Mouse (Mus musculus): ENCODE data around the gene Nptn.

Nptn gene

DNA sequence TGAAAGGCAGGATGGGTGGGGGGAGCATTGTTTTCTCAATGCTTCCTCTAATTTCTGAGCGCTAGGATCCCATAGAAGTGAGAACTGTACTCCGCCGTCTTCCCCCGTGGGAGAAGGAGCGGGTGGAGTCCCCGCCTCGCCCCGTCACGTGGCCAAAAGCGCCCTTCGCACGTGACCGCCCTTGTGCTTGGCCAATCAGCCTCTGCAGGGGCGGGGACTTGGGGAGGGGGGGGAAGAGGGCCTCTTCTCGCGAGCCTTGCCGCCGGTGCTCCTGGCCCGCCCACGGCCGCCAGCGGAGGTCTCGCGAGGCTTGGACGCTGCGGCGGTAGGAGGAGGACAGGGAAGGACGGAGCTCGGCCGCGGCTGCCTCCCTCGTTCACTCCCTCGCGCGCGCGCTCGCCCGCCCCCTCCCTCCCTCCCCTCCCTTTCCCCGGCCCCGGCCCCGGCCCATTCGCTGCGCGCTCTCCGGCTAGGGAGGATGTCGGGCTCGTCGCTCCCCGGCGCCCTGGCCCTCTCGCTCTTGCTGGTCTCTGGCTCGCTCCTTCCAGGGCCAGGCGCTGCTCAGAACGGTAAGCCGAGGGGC, at the start of gene Nptn:
Gene Nptn, plus strand, starts transcription at position 283 of the 583 bp plus-strand sequence.
- DNase-seq: peak; percentile 98

- no peak for DNase-seq
Measured at GRCm38 (mm10) chr9:58533322-58533721, 48.7 kb upstream of the Nptn start.

GRCm38 (mm10) chr9:58534766-58535165, 47.3 kb upstream of the Nptn start:
- peak; percentile 52 to 71 for DNase-seq

DNA sequence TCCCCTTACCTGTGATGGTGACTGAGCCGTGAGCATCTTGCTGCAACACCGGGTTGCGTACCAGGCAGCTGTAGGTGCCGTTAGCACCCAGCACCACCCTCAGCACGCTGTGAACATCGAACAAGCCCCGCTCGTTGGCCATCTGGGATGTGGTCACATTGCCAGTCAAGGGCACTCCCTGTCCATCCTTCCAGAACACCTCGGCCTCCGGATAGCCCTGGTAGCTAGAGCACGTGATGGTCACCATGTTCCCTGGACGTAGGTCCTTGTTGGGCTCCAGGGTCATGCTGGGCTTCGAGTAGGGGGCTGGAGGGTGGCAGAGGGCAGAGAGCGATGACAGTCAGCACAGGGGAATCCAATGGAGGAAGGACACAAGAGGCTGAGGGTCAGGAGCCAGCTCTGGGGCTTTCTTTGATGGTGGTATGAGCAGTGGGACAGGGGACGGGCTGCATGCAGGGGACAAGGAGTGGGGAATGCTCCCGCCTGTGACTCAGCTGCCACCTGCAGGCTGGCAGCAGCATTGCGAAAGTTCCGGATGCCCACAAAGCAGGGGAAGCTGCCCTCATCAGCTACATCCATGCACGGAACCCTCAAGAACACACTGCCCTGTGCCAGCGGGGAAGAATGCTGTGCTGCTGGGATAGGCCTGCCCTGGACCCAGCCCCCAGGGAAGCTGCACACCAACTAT, 46.4 kb upstream of the Nptn start:
- DNase-seq: peak in 1 of 2 experiments; percentile 41

DNA sequence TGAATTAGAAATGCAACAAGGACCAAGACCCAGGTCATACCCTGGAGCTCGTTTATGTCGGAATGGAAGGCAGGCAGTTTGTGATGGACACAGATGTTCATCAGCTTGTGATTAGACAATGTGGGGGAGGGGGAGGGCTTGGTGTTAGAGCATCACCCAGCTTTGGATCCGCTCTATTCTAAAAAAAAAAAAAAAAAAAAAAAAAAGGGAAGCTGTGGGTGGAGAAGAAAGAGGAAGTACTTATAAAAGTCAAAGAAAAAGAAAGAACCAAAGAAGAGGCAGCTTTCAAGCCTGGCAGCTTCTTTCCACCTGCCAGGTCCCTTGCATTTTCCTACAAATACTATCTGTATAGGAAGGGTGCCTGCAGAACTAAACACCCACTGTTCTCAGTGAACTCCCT, 44.3 kb upstream of the Nptn start:
- DNase-seq: no peak

GRCm38 (mm10) chr9:58539886-58540285, 42.2 kb upstream of the Nptn start:
- DNase-seq: peak; percentile 41 to 71

GRCm38 (mm10) chr9:58541895-58542338, 40.1 kb upstream of the Nptn start:
- peak; percentile 82 to 90 for DNase-seq

GRCm38 (mm10) chr9:58544879-58545324, 37.1 kb upstream of the Nptn start:
- DNase-seq: no peak

GRCm38 (mm10) chr9:58545428-58545827, 36.6 kb upstream of the Nptn start:
- DNase-seq: no peak

DNA sequence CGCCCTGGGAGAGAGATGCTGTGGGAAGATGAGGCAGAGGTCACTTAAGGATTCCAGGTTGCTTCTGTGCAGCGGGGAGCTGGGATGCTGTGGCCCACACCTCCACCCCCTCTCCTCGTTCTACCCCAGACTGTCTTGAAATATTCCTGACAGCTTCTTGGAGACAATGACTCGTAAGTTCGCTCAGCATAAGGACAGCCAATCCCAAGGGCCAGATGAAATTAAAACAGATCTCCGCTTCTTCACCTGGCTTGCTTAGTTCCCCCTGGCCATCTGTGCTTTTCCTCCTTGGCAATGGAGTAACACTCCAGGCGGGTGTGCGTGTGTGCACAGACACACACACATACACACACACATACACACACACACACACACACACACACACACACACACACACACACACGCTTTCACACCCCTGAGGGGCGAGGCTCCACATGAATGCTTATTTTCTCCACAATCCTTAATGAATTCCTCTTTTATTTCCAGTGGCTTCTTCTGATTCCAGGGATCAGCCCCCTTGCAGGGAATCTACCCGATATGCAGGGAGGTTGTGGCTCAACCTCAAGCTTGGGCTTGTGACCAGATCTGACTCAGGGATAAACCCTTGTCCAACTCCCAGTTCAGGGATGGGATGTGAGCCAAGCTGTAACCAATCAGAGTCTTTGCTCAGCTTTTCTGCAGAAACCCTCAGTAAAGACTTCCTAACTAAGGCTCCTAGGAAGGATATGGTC, 35.2 kb upstream of the Nptn start:
- DNase-seq: no peak

GRCm38 (mm10) chr9:58548897-58549296, 33.1 kb upstream of the Nptn start:
- no peak for DNase-seq

DNA sequence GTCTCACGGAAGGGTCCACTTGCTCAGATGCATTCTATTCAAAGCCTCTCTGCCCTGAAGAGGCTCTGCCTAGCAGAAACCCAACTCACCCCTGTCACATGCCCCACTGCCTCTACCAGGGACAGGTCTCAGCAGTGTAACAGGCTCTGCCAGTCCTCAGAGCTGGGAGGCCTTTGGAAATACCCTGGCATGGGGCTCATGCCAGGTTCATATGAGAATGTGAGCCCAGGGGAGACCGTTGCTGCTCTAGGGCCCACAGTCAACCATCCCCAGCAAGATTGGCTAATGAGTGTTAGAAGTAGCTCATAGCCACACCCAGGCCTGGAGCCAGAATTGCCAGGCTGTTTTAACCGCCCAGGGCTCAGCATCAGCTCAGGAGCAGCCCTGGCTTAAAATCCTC, 32.3 kb upstream of the Nptn start:
- peak; percentile 15 to 29 for DNase-seq

DNA sequence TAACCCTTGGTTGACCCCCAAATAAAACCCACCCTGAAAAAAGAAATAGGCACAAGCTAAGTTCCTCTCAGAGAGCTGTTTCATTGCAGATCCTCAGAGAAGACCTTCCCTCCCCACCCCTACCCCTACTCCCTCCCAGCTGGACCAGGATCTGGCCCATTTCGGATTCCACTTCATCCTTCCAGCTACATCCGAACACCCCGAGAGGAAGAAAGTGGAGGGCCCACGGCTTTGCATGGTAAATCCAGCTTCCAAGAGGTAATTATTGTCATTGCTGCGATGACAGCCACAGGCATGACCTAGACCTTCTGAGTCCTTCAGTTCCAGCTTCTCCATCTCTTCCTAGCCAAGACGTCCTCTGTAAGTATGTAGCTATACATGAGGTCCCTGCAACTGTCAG, 31.1 kb upstream of the Nptn start:
- no peak for DNase-seq

- DNase-seq: no peak
Measured at GRCm38 (mm10) chr9:58552083-58552482, 30.0 kb upstream of the Nptn start.

- DNase-seq: no peak
Measured at GRCm38 (mm10) chr9:58554056-58554907, 27.8 kb upstream of the Nptn start.

- peak; percentile 36 to 72 for DNase-seq
Measured at GRCm38 (mm10) chr9:58554908-58555684, 26.9 kb upstream of the Nptn start, which contains the start of gene Cd276. Cd276 (minus strand) TSS chr9:58555437.

- DNase-seq: no peak
Measured at GRCm38 (mm10) chr9:58555685-58556414, 26.2 kb upstream of the Nptn start.

- no peak for DNase-seq
Measured at GRCm38 (mm10) chr9:58556627-58557026, 25.4 kb upstream of the Nptn start.

DNA sequence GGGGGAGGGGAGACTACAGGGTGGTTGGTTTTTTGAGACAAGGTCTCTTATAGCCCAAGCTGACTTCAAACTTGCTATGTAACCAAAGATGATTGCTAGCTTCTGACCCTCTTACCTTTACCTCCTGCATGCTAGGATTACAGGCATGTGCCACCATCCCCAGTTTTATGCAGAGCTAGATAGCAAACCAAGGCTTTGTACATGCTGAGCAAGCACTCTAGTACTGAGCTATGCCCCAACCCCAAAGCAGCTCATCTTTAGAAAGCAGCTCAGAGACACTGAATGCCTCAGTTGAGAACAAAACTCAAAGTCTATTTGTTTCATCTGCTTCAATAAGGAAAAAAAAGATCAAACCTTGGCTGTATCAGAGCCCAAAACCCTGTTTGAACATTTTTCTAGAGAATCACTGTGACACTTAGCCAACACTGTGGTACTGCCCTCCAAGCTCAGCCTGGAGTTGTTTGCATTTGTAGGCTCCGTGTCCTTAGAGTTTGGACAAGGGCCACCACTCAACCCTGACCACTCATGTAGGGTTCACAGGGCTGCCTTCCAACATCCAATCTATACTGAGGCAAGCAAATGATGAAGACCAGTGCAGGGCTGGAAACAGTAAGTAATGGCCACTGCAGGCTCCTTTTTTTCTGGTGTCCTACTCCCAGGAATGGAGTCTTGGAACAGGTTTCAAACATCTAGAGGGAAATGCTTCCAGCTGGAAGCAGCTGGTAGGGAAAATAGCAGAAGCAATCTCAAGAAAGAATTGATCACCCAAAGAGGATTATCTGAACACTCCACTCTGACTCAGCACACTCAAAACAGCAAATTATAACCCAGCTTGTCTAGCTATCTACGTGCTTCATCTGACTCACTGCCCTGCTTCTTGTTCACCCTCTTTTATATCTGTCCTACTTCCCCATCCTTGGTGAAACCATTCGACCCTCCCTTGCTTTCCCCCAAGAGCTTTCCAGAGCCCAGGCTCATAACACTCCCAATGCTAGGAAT, 24.3 kb upstream of the Nptn start:
- no peak for DNase-seq

DNA sequence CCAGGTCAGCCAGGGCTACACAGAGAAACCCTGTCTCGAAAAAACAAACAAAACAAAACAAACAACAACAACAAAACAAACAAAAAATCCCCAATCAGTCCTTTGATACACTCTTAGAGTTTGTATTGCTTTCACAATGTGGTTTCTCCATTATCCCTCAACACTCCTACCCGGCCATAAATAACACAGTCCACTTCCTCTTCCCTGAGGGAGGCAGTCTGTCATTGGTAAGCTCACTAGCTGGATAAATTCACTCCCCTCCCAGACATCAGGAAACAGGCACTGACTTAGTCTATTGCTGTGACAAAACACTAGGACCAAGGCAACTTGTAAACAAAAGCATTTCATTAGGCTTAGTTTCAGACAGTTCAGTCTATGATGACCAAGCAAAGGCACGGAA, 21.8 kb upstream of the Nptn start:
- no peak for DNase-seq

Measured in kidney, postnatal 36 days (tissue).